Mouse (Mus musculus) forebrain, embryonic 13.5 days (tissue): Measurements from ENCODE around the gene 1810010D01Rik. TPM values are rescaled to one million over a fixed set of nuclear protein-coding genes. Genes with fewer than 3 reads are reported as not detected.

Source experiments
- ATAC-seq: fragments of 200-750 bp; cut with Nextera tagmentation; 2 replicates; pipeline ENCODE4 v1.8.0; 2017
- H3K27ac ChIP-seq: fragments of 300-500 bp; sonication (generic); 2 replicates; pipeline ENCODE4 v1.5.1; 2015; ENCODE audit warnings: inconsistent platforms, mild to moderate bottlenecking, moderate library complexity
- H3K27me3 ChIP-seq: fragments of 300-500 bp; sonication (generic); 2 replicates; pipeline ENCODE4 v1.6.1; 2015; ENCODE audit warnings: mild to moderate bottlenecking, inconsistent platforms
- H3K36me3 ChIP-seq: fragments of 300-500 bp; sonication (generic); 2 replicates; pipeline ENCODE4 v1.6.1; 2015; ENCODE audit warnings: mild to moderate bottlenecking, inconsistent platforms; ENCODE audit not compliant: poor library complexity, severe bottlenecking
- H3K4me1 ChIP-seq: fragments of 300-500 bp; sonication (generic); 2 replicates; pipeline ENCODE4 v1.6.1; 2015; ENCODE audit warnings: inconsistent platforms
- H3K4me2 ChIP-seq: fragments of 300-500 bp; sonication (generic); 2 replicates; pipeline ENCODE4 v1.6.1; 2015; ENCODE audit warnings: inconsistent platforms, mild to moderate bottlenecking, moderate library complexity
- H3K4me3 ChIP-seq: fragments of 300-500 bp; sonication (generic); 2 replicates; pipeline ENCODE4 v1.5.1; 2015; ENCODE audit warnings: mild to moderate bottlenecking, inconsistent platforms
- H3K9ac ChIP-seq: fragments of 300-500 bp; sonication (generic); 2 replicates; pipeline ENCODE4 v1.6.1; 2015; ENCODE audit warnings: mild to moderate bottlenecking, inconsistent platforms
- H3K9me3 ChIP-seq: fragments of 300-500 bp; sonication (generic); replicated peaks from 2 replicates; pipeline ENCODE4 v1.6.1; 2016; ENCODE audit warnings: inconsistent platforms
- WGBS: fragments of 180-500 bp; shearing (Covaris S2); methylation state at CpG from one replicate; pipeline ENCODE4 v1.1.7; 2015; 5-methylcytosine and 5-hydroxymethylcytosine counted together
- polyA plus RNA-seq: library from polyadenylated mRNA; unstranded; fragments of >200 nt; fragmentation: Nextera tagmentation; extraction: Ambion mirVana; gene quantifications from 2 replicates; pipeline ENCODE4 v1.2.1, GENCODE M21; 2015

The 1810010D01Rik gene
- polyA plus RNA-seq, 1 experiment from 2014 or later, result 0.49 TPM

GRCm38 (mm10) chr7:145234841-145235790, 27.2 kb upstream of the 1810010D01Rik start:
- ATAC-seq, result no peak
- H3K4me3 ChIP-seq, result no peak overlapping the region
- no peak overlapping the region for H3K27ac ChIP-seq
- WGBS, result 78% methylated on average over 10 of the region's 10 CpGs
- H3K9ac ChIP-seq, result no peak overlapping the region
- no peaks in the 10 kb centered on the region for H3K9me3 ChIP-seq
- no peaks in the 10 kb centered on the region for H3K27me3 ChIP-seq
- no peak overlapping the region for H3K4me2 ChIP-seq
- no peaks in the 10 kb centered on the region for H3K36me3 ChIP-seq
- H3K4me1 ChIP-seq, result no peaks in the 10 kb centered on the region

GRCm38 (mm10) chr7:145231659-145232058, 23.7 kb upstream of the 1810010D01Rik start:
- H3K9me3 ChIP-seq, result no peaks in the 10 kb centered on the region
- no peaks in the 10 kb centered on the region for H3K4me1 ChIP-seq
- no peak overlapping the region for H3K9ac ChIP-seq
- H3K27ac ChIP-seq, result no peak overlapping the region
- H3K36me3 ChIP-seq, result no peaks in the 10 kb centered on the region
- H3K4me3 ChIP-seq, result no peak overlapping the region
- no peak overlapping the region for H3K4me2 ChIP-seq
- ATAC-seq, result no peak
- H3K27me3 ChIP-seq, result no peaks in the 10 kb centered on the region
- WGBS, result 86% methylated on average over 9 of the region's 9 CpGs

GRCm38 (mm10) chr7:145226641-145227040, 18.7 kb upstream of the 1810010D01Rik start:
- Histone ChIP-seq H3K4me3 (no peak overlapping the region), H3K27me3 (no peaks in the 10 kb centered on the region), H3K4me2 (no peak overlapping the region), H3K9me3 (no peaks in the 10 kb centered on the region), H3K9ac (no peak overlapping the region), H3K27ac (no peak overlapping the region), H3K36me3 (no peaks in the 10 kb centered on the region), H3K4me1 (peaks cover 5% of the 10 kb centered on the region; the same call in 1 of the 2 replicates)
- no peak for ATAC-seq
- 88% methylated on average over 6 of the region's 6 CpGs for WGBS

- ATAC-seq, result no peak
- Histone ChIP-seq H3K4me2 (no peak overlapping the region), H3K9ac (no peak overlapping the region), H3K9me3 (no peaks in the 10 kb centered on the region), H3K27me3 (no peaks in the 10 kb centered on the region), H3K27ac (no peak overlapping the region), H3K36me3 (no peaks in the 10 kb centered on the region), H3K4me3 (no peak overlapping the region), H3K4me1 (peaks cover 5% of the 10 kb centered on the region; the same call in 1 of the 2 replicates)
- 85% methylated on average over 6 of the region's 6 CpGs for WGBS
Measured at GRCm38 (mm10) chr7:145225626-145226025, 17.7 kb upstream of the 1810010D01Rik start.

- no peak overlapping the region for H3K4me2 ChIP-seq
- H3K9me3 ChIP-seq, result no peaks in the 10 kb centered on the region
- H3K9ac ChIP-seq, result no peak overlapping the region
- H3K4me1 ChIP-seq, result peaks cover 5% of the 10 kb centered on the region; the same call in 1 of the 2 replicates
- WGBS, result 34% methylated on average over 2 of the region's 2 CpGs
- H3K36me3 ChIP-seq, result no peaks in the 10 kb centered on the region
- ATAC-seq, result 0 out of 2 replicates have a peak, but pooled peaks have one; percentile 36
- H3K27ac ChIP-seq, result no peak overlapping the region
- H3K4me3 ChIP-seq, result no peak overlapping the region
- H3K27me3 ChIP-seq, result no peaks in the 10 kb centered on the region
Measured at GRCm38 (mm10) chr7:145221841-145222689, 14.1 kb upstream of the 1810010D01Rik start.

GRCm38 (mm10) chr7:145221346-145221745, 13.4 kb upstream of the 1810010D01Rik start:
- 62% methylated on average over 2 of the region's 2 CpGs for WGBS
- no peak for ATAC-seq
- H3K9ac ChIP-seq, result no peak overlapping the region

GRCm38 (mm10) chr7:145219420-145219831, 11.5 kb upstream of the 1810010D01Rik start:
- no peak overlapping the region for H3K4me3 ChIP-seq
- no peak overlapping the region for H3K4me2 ChIP-seq
- ATAC-seq, result no peak
- no peak overlapping the region for H3K27ac ChIP-seq
- H3K27me3 ChIP-seq, result no peaks in the 10 kb centered on the region
- no peaks in the 10 kb centered on the region for H3K9me3 ChIP-seq
- H3K4me1 ChIP-seq, result peaks cover 5% of the 10 kb centered on the region; the same call in 1 of the 2 replicates
- no peak overlapping the region for H3K9ac ChIP-seq
- WGBS, result 84% methylated on average over 9 of the region's 9 CpGs
- no peaks in the 10 kb centered on the region for H3K36me3 ChIP-seq

More at GRCm38 (mm10) chr7:145221346-145221745, 13.4 kb upstream of the 1810010D01Rik start:
- no peak overlapping the region for H3K4me3 ChIP-seq
- no peak overlapping the region for H3K4me2 ChIP-seq
- H3K4me1 ChIP-seq, result peaks cover 5% of the 10 kb centered on the region; the same call in 1 of the 2 replicates
- no peaks in the 10 kb centered on the region for H3K36me3 ChIP-seq
- H3K9me3 ChIP-seq, result no peaks in the 10 kb centered on the region
- H3K27me3 ChIP-seq, result no peaks in the 10 kb centered on the region
- no peak overlapping the region for H3K27ac ChIP-seq

GRCm38 (mm10) chr7:145216591-145216990, 8.7 kb upstream of the 1810010D01Rik start:
- no peaks in the 10 kb centered on the region for H3K36me3 ChIP-seq
- H3K4me1 ChIP-seq, result peaks cover 17% of the 10 kb centered on the region
- H3K4me3 ChIP-seq, result no peak overlapping the region
- no peak overlapping the region for H3K9ac ChIP-seq
- H3K4me2 ChIP-seq, result no peak overlapping the region
- H3K27me3 ChIP-seq, result no peaks in the 10 kb centered on the region
- no peak for ATAC-seq
- H3K27ac ChIP-seq, result no peak overlapping the region
- no peaks in the 10 kb centered on the region for H3K9me3 ChIP-seq
- WGBS, result 45% methylated on average over 1 of the region's 1 CpGs

- no peak overlapping the region for H3K4me3 ChIP-seq
- H3K27ac ChIP-seq, result no peak overlapping the region
- H3K9me3 ChIP-seq, result no peaks in the 10 kb centered on the region
- WGBS, result 91% methylated on average over 4 of the region's 4 CpGs
- peaks cover 26% of the 10 kb centered on the region for H3K4me1 ChIP-seq
- no peak overlapping the region for H3K9ac ChIP-seq
- H3K36me3 ChIP-seq, result no peaks in the 10 kb centered on the region
- no peaks in the 10 kb centered on the region for H3K27me3 ChIP-seq
- no peak overlapping the region for H3K4me2 ChIP-seq
- no peak for ATAC-seq
Measured at GRCm38 (mm10) chr7:145215476-145215875, 7.6 kb upstream of the 1810010D01Rik start.

- Histone ChIP-seq H3K4me3 (no peak overlapping the region), H3K4me2 (peak overlapping the region; percentile 28), H3K9ac (peak overlapping the region; percentile 43; the same call in 1 of the 2 replicates), H3K4me1 (peaks cover 46% of the 10 kb centered on the region), H3K36me3 (no peaks in the 10 kb centered on the region), H3K27ac (peak overlapping the region; percentile 93), H3K27me3 (no peaks in the 10 kb centered on the region), H3K9me3 (no peaks in the 10 kb centered on the region)
- peak; percentile 81 for ATAC-seq
- 5% methylated on average over 14 of the region's 14 CpGs for WGBS
Measured at GRCm38 (mm10) chr7:145211680-145212659, 4.1 kb upstream of the 1810010D01Rik start.

- Histone ChIP-seq H3K9me3 (no peaks in the 10 kb centered on the region), H3K36me3 (no peaks in the 10 kb centered on the region), H3K4me2 (no peak overlapping the region), H3K4me3 (no peak overlapping the region), H3K27ac (peak overlapping the region; percentile 69), H3K27me3 (no peaks in the 10 kb centered on the region), H3K9ac (no peak overlapping the region), H3K4me1 (peaks cover 60% of the 10 kb centered on the region)
- 68% methylated on average over 4 of the region's 4 CpGs for WGBS
- no peak for ATAC-seq
Measured at GRCm38 (mm10) chr7:145210477-145211070, 2.7 kb upstream of the 1810010D01Rik start.
